Mouse (Mus musculus) megakaryocyte, embryonic 14.5 days (primary cell): ENCODE data around the gene Smoc1.

Experiments used
- FLI1 ChIP-seq: IDR thresholded peaks from 2 replicates; pipeline ENCODE4 v1.6.1; 2012; ENCODE audit warnings: low read length, inconsistent platforms, mixed read lengths
- GATA1 ChIP-seq: IDR thresholded peaks from 3 replicates; pipeline ENCODE4 v1.6.1; 2012; ENCODE audit warnings: mixed read lengths, low read length, inconsistent platforms, borderline replicate concordance

DNA sequence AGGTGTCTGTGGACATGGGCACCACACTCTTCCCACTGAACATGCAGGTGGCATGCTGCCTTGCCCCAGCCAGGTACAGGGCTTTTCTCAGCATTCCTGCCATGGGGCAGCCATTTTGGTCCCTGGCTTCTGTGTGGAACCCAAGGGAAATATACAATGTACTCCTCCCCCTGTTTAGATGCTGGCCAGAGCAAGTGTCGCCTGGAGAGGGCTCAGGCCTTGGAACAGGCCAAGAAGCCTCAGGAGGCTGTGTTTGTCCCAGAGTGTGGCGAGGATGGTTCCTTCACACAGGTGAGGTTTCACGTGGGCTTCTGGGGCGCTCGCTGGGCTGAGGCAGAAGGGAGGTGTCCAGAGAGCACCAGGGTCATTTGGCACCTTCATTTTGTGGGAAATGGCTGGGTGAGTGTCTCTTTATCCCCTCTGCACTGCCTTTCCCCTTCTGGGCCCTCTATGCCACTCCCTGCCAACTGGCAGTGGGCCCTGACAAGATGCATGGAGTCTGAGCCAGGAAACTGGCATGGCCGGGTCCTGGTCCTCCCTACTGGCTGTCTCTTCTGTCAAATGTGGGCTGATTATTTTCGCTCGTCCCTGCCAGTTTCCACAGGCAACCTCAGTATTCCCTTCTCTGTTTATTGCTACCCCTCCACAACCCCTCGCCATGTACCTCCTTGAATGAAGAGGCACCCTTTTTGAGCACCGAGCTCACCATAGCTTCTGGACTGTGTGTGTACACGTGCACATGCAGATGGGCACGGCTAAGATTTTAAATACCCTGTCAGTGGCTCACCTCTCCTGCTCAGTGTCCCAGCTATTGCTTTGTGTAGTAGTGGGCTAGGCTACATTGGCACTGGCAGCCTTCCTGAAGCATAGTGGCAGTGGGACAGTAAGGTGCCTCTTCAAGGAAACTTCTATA lies 79.4 kb downstream of the Smoc1 start:
- no peak for TF ChIP-seq GATA1
- TF ChIP-seq FLI1: no peak
